Mouse (Mus musculus) liver, embryonic 14.5 days (tissue): ENCODE data around the gene Exoc3l. TPM values are rescaled to one million over a fixed set of nuclear protein-coding genes. Genes with fewer than 3 reads are reported as not detected.

Experiments used
- ATAC-seq: fragments of 200-750 bp; cut with Nextera tagmentation; 2 replicates; pipeline ENCODE4 v1.8.0; 2017; ENCODE audit warnings: moderate number of reproducible peaks, mild to moderate bottlenecking, moderate library complexity; ENCODE audit not compliant: insufficient read depth
- DNase-seq, 3 experiments: peaks; one replicate each; pipeline ENCODE4 v3.0.0-alpha.2; 2012 to 2013; ENCODE audit warnings: low read depth in 3 of 3, low spot score in 3 of 3
- H3K27ac ChIP-seq: fragments of 300-500 bp; sonication (generic); 2 replicates; pipeline ENCODE4 v1.5.1; 2014; ENCODE audit warnings: moderate library complexity, mild to moderate bottlenecking, control low read depth, inconsistent platforms
- H3K27me3 ChIP-seq: fragments of 300-500 bp; sonication (generic); 2 replicates; pipeline ENCODE4 v1.6.1; 2014; ENCODE audit warnings: mild to moderate bottlenecking, low read length, moderate library complexity; ENCODE audit not compliant: control insufficient read depth, insufficient read depth
- H3K36me3 ChIP-seq: fragments of 300-500 bp; sonication (generic); replicated peaks from 2 replicates; pipeline ENCODE4 v1.6.1; 2014; ENCODE audit warnings: low read depth; ENCODE audit not compliant: control insufficient read depth, insufficient read depth
- H3K4me1 ChIP-seq, 2 experiments: fragments of 200-500 bp in 1 of 2; fragments of 300-500 bp in 1 of 2; sonication (generic) in 1 of 2; replicated peaks; 2 replicates each; pipeline ENCODE4 v1.6.1; 2012 to 2014; ENCODE audit warnings: antibody characterized with exemption in 1 of 2, inconsistent platforms in 1 of 2, low read length in 1 of 2; ENCODE audit not compliant: control insufficient read depth in 2 of 2, insufficient read depth in 2 of 2
- H3K4me2 ChIP-seq: fragments of 300-500 bp; sonication (generic); 2 replicates; pipeline ENCODE4 v1.6.1; 2014; ENCODE audit warnings: low read depth, mild to moderate bottlenecking, control low read depth, moderate library complexity
- H3K4me3 ChIP-seq, 2 experiments: fragments of 200-500 bp in 1 of 2; fragments of 300-500 bp in 1 of 2; sonication (generic) in 1 of 2; 2 replicates each; pipeline ENCODE4 v1.5.1; 2012 to 2014; ENCODE audit warnings: low read depth in 2 of 2, low read length in 2 of 2, mild to moderate bottlenecking in 2 of 2, control low read depth in 1 of 2, inconsistent platforms in 1 of 2, moderate library complexity in 1 of 2; ENCODE audit not compliant: insufficient read depth in 1 of 2
- H3K9ac ChIP-seq: fragments of 300-500 bp; sonication (generic); replicated peaks from 2 replicates; pipeline ENCODE4 v1.6.1; 2014; ENCODE audit warnings: mild to moderate bottlenecking, control low read depth, moderate library complexity
- H3K9me3 ChIP-seq: fragments of 300-500 bp; sonication (generic); 2 replicates; pipeline ENCODE4 v1.6.1; 2016; ENCODE audit warnings: low read length, mixed read lengths; ENCODE audit not compliant: control insufficient read depth
- CTCF ChIP-seq: IDR thresholded peaks from 2 replicates; pipeline ENCODE4 v1.5.1; 2016; ENCODE audit warnings: antibody characterized with exemption, low read depth, control low read depth
- EP300 ChIP-seq: IDR thresholded peaks from 2 replicates; pipeline ENCODE4 v1.6.1; 2016; ENCODE audit warnings: antibody characterized with exemption, low read depth
- WGBS: fragments of 180-500 bp; shearing (Covaris S2); extraction: QIAGEN DNeasy Blood & Tissue Kit; methylation state at CpG from one replicate; pipeline ENCODE4 v1.1.7; 2014; ENCODE audit not compliant: insufficient replicate concordance; 5-methylcytosine and 5-hydroxymethylcytosine counted together
- polyA plus RNA-seq, 2 experiments: library from polyadenylated mRNA; depleted of rRNA in 1 of 2; stranded (reverse) in 1 of 2; unstranded in 1 of 2; fragments of >200 nt; fragmentation: Nextera tagmentation in 1 of 2; extraction: Ambion mirVana in 1 of 2; gene quantifications; 2 replicates each; pipeline versions ENCODE4 v1.2.1 to v1.2.3; 2012 to 2014

Gene Exoc3l
- polyA plus RNA-seq, 2 experiments, result 4.5 to 6.5 TPM

GRCm38 (mm10) chr8:105331931-105332330, 36.0 kb upstream of the Exoc3l start:
- Histone ChIP-seq H3K4me2 (no peak overlapping the region), H3K9ac (no peak overlapping the region), H3K9me3 (no peaks in the 10 kb centered on the region), H3K4me1 (peaks cover 0 to 3% of the 10 kb centered on the region in 2 experiments; a peak in 2 of 4 replicates), H3K4me3 (no peak overlapping the region), H3K27ac (no peak overlapping the region), H3K36me3 (peaks cover 28% of the 10 kb centered on the region), H3K27me3 (no peaks in the 10 kb centered on the region)
- TF ChIP-seq CTCF (no peak), EP300 (no peak)
- no peak for ATAC-seq
- 88% methylated on average over 9 of the region's 9 CpGs for WGBS
- DNase-seq, result no peak

GRCm38 (mm10) chr8:105331469-105331868, 35.6 kb upstream of the Exoc3l start:
- Histone ChIP-seq H3K36me3 (peaks cover 28% of the 10 kb centered on the region), H3K27me3 (no peaks in the 10 kb centered on the region), H3K4me3 (no peak overlapping the region), H3K27ac (no peak overlapping the region), H3K4me2 (no peak overlapping the region), H3K9ac (no peak overlapping the region), H3K4me1 (peaks cover 0 to 3% of the 10 kb centered on the region in 2 experiments; a peak in 2 of 4 replicates), H3K9me3 (no peaks in the 10 kb centered on the region)
- 93% methylated on average over 22 of the region's 22 CpGs for WGBS
- no peak for ATAC-seq
- TF ChIP-seq EP300, result no peak
- TF ChIP-seq CTCF, result no peak
- DNase-seq, result no peak

- Histone ChIP-seq H3K9me3 (no peaks in the 10 kb centered on the region), H3K4me3 (no peak overlapping the region), H3K27me3 (no peaks in the 10 kb centered on the region), H3K4me2 (no peak overlapping the region), H3K36me3 (peaks cover 28% of the 10 kb centered on the region), H3K27ac (no peak overlapping the region), H3K9ac (no peak overlapping the region), H3K4me1 (peaks cover under 1 to 6% of the 10 kb centered on the region in 2 experiments)
- TF ChIP-seq EP300 (no peak), CTCF (no peak)
- DNase-seq, result no peak
- ATAC-seq, result no peak
- WGBS, result 89% methylated on average over 12 of the region's 12 CpGs
Observed at GRCm38 (mm10) chr8:105330325-105330724, 34.4 kb upstream of the Exoc3l start.

- Histone ChIP-seq H3K4me1 (peaks cover 31 to 32% of the 10 kb centered on the region in 2 experiments), H3K27me3 (no peaks in the 10 kb centered on the region), H3K36me3 (peaks cover 29% of the 10 kb centered on the region), H3K4me3 (peak overlapping the region; percentile 75 to 94), H3K27ac (peak overlapping the region; percentile 79), H3K9me3 (no peaks in the 10 kb centered on the region), H3K4me2 (peak overlapping the region; percentile 93), H3K9ac (peak overlapping the region; percentile 83)
- 18% methylated on average over 6 of the region's 6 CpGs for WGBS
- no peak for ATAC-seq
- no peak for TF ChIP-seq CTCF
- TF ChIP-seq EP300, result no peak
- no peak for DNase-seq
Observed at GRCm38 (mm10) chr8:105326968-105327367, 31.1 kb upstream of the Exoc3l start.

- WGBS, result under 1% methylated on average over 36 of the region's 36 CpGs
- peak; percentile 96 for DNase-seq
- peaks cover 30% of the 10 kb centered on the region for H3K36me3 ChIP-seq
- H3K27me3 ChIP-seq, result no peaks in the 10 kb centered on the region
- H3K9me3 ChIP-seq, result no peaks in the 10 kb centered on the region
- peak within 1 kb of the TSS; percentile 98 for H3K27ac ChIP-seq
- H3K4me2 ChIP-seq, result peak within 1 kb of the TSS; percentile 93
- H3K4me3 ChIP-seq, result peak within 1 kb of the TSS; percentile 75 to 94
- TF ChIP-seq EP300, result no peak
- peak; percentile 81 for TF ChIP-seq CTCF
- ATAC-seq, result peak; percentile 77
- H3K4me1 ChIP-seq, result peaks cover 34 to 38% of the 10 kb centered on the region in 2 experiments
- peak within 1 kb of the TSS; percentile 83 for H3K9ac ChIP-seq
Observed at GRCm38 (mm10) chr8:105326141-105326672, 30.3 kb upstream of the Exoc3l start, which contains the start of the genes Lrrc29 and Tmem208. Gene Lrrc29 (minus strand): TSS chr8:105326278. Gene Tmem208 (plus strand): TSS chr8:105326354.
